Mouse (Mus musculus) liver, postnatal 0 days (tissue): ENCODE data around the gene Pde6b. TPM values are rescaled to one million over a fixed set of nuclear protein-coding genes. Genes with fewer than 3 reads are reported as not detected.

Experiments
- ATAC-seq: fragments of 200-750 bp; cut with Nextera tagmentation; 2 replicates; pipeline ENCODE4 v1.8.0; 2017; ENCODE audit warnings: mild to moderate bottlenecking, moderate library complexity
- DNase-seq: peaks from one replicate; pipeline ENCODE4 v3.0.0-alpha.2; 2016
- H3K27ac ChIP-seq: fragments of 300-500 bp; sonication (generic); 2 replicates; pipeline ENCODE4 v1.5.1; 2014; ENCODE audit warnings: antibody characterized with exemption, moderate library complexity, mild to moderate bottlenecking, low read depth
- H3K27me3 ChIP-seq: fragments of 300-500 bp; sonication (generic); 2 replicates; pipeline ENCODE4 v1.6.1; 2014; ENCODE audit warnings: low read length, control low read depth, mixed read lengths; ENCODE audit not compliant: insufficient read depth
- H3K36me3 ChIP-seq: fragments of 300-500 bp; sonication (generic); replicated peaks from 2 replicates; pipeline ENCODE4 v1.6.1; 2014; ENCODE audit warnings: mild to moderate bottlenecking, control low read depth, low read length, moderate library complexity, mixed read lengths; ENCODE audit not compliant: insufficient read depth
- H3K4me1 ChIP-seq: fragments of 300-500 bp; sonication (generic); 2 replicates; pipeline ENCODE4 v1.6.1; 2014; ENCODE audit warnings: antibody characterized with exemption, mild to moderate bottlenecking, control low read depth; ENCODE audit not compliant: insufficient read depth
- H3K4me2 ChIP-seq: fragments of 300-500 bp; sonication (generic); 2 replicates; pipeline ENCODE4 v1.6.1; 2014; ENCODE audit warnings: low read depth, mild to moderate bottlenecking, low read length, moderate library complexity, mixed read lengths
- H3K4me3 ChIP-seq: fragments of 300-500 bp; sonication (generic); 2 replicates; pipeline ENCODE4 v1.5.1; 2014; ENCODE audit warnings: low read depth, low read length
- H3K9ac ChIP-seq: fragments of 300-500 bp; sonication (generic); replicated peaks from 2 replicates; pipeline ENCODE4 v1.6.1; 2014; ENCODE audit warnings: mild to moderate bottlenecking, moderate library complexity
- H3K9me3 ChIP-seq: fragments of 300-500 bp; sonication (generic); 2 replicates; pipeline ENCODE4 v1.6.1; 2016; ENCODE audit warnings: mild to moderate bottlenecking, control low read depth, low read length, mixed read lengths
- CTCF ChIP-seq: sonication (generic); IDR thresholded peaks from 2 replicates; pipeline ENCODE4 v1.5.1; 2016; ENCODE audit warnings: antibody characterized with exemption, low read depth
- EP300 ChIP-seq: IDR thresholded peaks from 2 replicates; pipeline ENCODE4 v1.6.1; 2016; ENCODE audit warnings: antibody characterized with exemption, low read depth, mild to moderate bottlenecking
- WGBS: fragments of 180-500 bp; shearing (Covaris S2); extraction: QIAGEN DNeasy Blood & Tissue Kit; methylation state at CpG from one replicate; pipeline ENCODE4 v1.1.7; 2014; ENCODE audit not compliant: insufficient replicate concordance; 5-methylcytosine and 5-hydroxymethylcytosine counted together
- polyA plus RNA-seq: library from polyadenylated mRNA; unstranded; fragments of >200 nt; fragmentation: Nextera tagmentation; extraction: Ambion mirVana; gene quantifications from 2 replicates; pipeline ENCODE4 v1.2.1, GENCODE M21; 2015

The Pde6b gene
- polyA plus RNA-seq, 1 experiment from 2014 or later: 0.15 TPM

DNA sequence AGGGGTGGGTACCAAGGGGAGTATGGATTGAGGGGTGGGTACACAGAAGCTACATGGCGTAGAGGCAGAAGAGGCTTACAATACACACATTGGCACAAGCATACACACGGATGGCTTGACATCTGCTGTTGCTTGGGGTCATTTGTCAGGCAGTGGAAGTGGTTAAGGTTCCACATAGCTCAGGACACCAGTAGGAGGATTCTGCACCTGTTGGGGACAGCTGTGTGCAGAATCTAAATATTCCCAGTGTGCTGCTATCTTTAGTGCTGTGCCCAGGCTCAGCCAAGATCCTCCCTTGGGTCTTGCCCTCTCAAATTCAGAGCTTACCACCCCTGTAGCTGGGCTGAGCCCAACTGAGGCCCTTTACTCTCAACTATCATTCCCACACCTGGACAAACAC, 47.9 kb downstream of the Pde6b start:
- Histone ChIP-seq H3K27me3 (no peaks in the 10 kb centered on the region), H3K9ac (no peak overlapping the region), H3K9me3 (no peaks in the 10 kb centered on the region), H3K4me3 (no peak overlapping the region), H3K4me2 (no peak overlapping the region), H3K4me1 (peaks cover 15% of the 10 kb centered on the region), H3K27ac (no peak overlapping the region), H3K36me3 (peaks cover 11% of the 10 kb centered on the region)
- DNase-seq: no peak
- 66% methylated on average over 2 of the region's 2 CpGs for WGBS
- TF ChIP-seq EP300 (no peak), CTCF (no peak)
- ATAC-seq: no peak

DNA sequence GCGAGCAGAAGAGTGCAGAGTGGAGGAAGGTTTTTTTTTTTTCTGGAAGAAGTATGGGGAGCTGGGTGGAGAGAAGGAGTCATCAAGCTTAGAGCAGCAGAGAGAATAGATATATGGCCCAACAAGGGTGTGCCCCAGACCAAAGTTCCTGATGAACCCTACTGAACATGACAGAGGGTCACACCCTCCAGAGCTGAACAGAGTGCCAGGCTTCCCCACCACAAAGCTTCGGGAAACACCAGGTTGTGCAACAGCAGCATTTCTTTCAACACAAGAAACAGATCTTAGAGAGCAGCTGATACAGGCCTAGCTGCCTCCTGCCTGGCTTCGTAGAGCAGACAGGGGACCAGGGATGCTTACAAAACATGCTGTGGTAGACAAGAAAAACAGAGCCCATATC, 58.8 kb downstream of the Pde6b start:
- ATAC-seq (peak; percentile 14; the same call in 1 of the 2 replicates), DNase-seq (no peak)
- Histone ChIP-seq H3K4me3 (no peak overlapping the region), H3K4me1 (peaks cover 12% of the 10 kb centered on the region), H3K9me3 (no peaks in the 10 kb centered on the region), H3K27ac (no peak overlapping the region), H3K36me3 (no peaks in the 10 kb centered on the region), H3K4me2 (no peak overlapping the region), H3K27me3 (no peaks in the 10 kb centered on the region), H3K9ac (no peak overlapping the region)
- TF ChIP-seq CTCF (no peak), EP300 (no peak)
- 53% methylated on average over 3 of the region's 3 CpGs for WGBS

DNA sequence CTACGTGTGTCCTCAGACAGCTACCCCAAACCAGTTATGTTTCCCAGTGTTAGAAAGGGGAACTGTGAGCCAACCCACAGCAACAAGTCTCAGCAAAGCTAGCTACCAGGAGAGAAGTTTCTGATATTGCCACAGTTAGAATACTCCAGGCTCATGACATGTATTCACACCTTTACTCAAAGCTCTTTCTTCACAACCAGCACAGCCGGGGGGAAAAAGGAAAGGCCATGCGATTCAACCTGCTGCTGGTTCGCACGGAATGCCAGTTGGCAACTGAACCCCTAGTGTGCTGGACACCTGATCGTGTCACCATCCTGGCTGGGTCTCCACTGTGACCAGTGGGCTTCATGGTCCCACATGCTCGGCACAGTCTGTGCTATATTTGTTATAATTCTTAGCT, 59.7 kb downstream of the Pde6b start:
- Histone ChIP-seq H3K27ac (no peak overlapping the region), H3K9ac (peak overlapping the region; percentile 36; the same call in 1 of the 2 replicates), H3K4me1 (peaks cover 20% of the 10 kb centered on the region), H3K4me3 (peak overlapping the region; percentile 42; the same call in 1 of the 2 replicates), H3K9me3 (no peaks in the 10 kb centered on the region), H3K27me3 (no peaks in the 10 kb centered on the region), H3K4me2 (peak overlapping the region; percentile 78; the same call in 1 of the 2 replicates), H3K36me3 (no peaks in the 10 kb centered on the region)
- TF ChIP-seq CTCF: no peak
- DNase-seq: no peak
- ATAC-seq: no peak
- 72% methylated on average over 7 of the region's 7 CpGs for WGBS

DNA sequence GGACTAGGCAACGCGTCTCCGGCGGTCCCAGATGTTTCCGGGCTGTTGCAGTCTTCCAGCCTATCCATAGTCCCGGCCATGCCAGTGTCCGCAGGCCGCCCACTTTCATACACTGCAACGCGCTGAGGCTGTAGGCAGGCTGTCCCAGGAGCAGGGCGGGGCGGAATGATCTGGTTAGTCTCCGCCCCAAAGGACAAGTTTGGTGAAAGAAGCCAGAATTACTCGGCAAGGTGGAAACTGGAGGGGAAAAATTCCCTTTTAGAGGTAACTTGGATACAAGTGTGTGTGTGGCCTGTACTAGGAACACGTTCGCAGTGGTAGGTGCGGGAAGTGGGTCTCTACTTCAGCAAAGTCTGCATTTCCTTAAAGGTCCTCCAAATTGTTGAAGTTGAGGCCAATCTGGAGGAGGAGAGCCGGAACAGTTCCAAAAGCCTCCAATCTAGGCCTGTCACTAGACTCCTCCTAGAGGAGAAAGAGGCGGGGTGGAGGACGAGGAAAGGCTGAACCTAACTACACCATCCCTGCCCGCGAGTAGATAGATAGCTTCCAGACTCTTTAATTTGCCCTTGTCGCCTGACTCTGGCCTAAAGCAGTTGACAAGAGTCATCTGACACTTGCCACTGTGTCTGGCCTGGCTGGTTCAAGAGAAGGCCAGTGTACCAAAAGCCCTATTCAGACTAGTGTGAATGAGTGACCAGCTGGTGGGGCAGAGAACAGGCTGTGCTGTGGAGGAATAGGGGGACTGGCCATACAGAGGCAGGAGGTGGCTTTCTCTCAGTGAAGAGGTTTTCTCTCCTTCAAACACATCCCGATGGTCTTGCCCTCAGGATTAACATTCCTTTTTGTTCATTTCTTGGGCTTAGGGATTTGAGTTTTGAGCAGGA, 60.8 kb downstream of the Pde6b start, which contains the start of gene Mfsd7a:
TSS of gene Mfsd7a (minus strand) at position 107 of the 884 bp plus-strand sequence.
- Histone ChIP-seq H3K4me1 (peaks cover 21% of the 10 kb centered on the region), H3K4me3 (peak within 1 kb of the TSS; percentile 42), H3K36me3 (no peaks in the 10 kb centered on the region), H3K27ac (peak within 1 kb of the TSS; percentile 59), H3K4me2 (peak within 1 kb of the TSS; percentile 78), H3K9ac (peak within 1 kb of the TSS; percentile 36), H3K9me3 (no peaks in the 10 kb centered on the region), H3K27me3 (no peaks in the 10 kb centered on the region)
- no peak for TF ChIP-seq CTCF
- no peak for TF ChIP-seq EP300
- ATAC-seq (peak; percentile 87), DNase-seq (peak; percentile 78)
- 15% methylated on average over 24 of the region's 24 CpGs for WGBS

DNA sequence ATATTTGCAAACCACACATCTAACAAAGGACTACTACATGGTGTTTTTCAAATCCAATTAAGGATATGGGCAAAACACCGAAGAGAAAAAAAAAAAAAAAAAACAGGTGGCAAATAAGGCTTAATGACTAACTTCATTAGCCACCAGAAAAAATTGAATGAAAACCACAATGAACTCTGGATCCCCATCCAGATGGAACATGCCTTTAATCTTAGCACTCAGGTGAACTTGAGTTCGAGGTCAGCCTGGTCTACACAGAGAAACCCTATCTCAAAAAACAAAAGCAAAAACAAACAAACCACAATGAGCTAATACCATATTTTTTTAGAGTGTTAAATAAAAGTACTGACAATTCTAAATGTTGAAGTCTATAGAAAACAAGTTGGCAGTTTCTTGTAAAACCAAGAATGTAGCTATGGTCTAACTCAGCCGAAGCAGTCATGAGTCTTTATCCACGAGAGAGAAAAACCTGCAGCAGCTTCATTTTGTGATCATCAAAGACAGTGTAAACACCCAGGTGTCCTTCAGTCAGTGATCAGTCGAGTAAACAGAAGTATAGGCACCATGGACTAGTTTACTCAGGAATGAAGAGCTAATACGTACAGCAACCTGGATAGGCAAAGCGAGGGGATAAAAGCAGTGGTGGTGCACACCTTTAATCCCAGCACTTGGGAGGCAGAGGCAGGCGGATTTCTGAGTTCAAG, 62.8 kb downstream of the Pde6b start:
- H3K4me1 ChIP-seq: peaks cover 21% of the 10 kb centered on the region
- H3K4me2 ChIP-seq: no peak overlapping the region
- peak overlapping the region; percentile 49 for H3K27ac ChIP-seq
- H3K36me3 ChIP-seq: no peaks in the 10 kb centered on the region
- H3K4me3 ChIP-seq: no peak overlapping the region
- no peaks in the 10 kb centered on the region for H3K9me3 ChIP-seq
- TF ChIP-seq EP300 (no peak), CTCF (no peak)
- H3K9ac ChIP-seq: no peak overlapping the region
- no peaks in the 10 kb centered on the region for H3K27me3 ChIP-seq
- 69% methylated on average over 8 of the region's 8 CpGs for WGBS
- no peak for DNase-seq
- no peak for ATAC-seq

DNA sequence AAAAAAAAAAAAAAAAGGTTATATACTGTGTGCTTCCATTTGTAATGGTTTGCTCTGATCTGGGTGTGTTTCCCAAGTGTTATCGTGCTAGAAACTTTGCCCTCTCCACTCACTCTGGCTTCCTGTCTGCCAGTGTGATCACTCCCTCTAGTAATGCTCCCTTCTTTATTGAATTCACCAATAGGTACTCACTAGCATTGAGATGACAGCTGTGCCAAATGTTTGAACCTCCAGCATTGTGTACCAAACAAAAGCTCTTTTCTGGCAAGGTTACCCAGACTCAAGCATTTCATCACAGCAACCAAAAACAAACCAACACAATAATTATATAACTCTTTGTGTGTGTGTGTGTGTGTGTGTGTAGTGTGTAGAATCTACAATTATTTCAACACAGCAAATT, 63.4 kb downstream of the Pde6b start:
- 62% methylated on average over 1 of the region's 1 CpGs for WGBS
- H3K27ac ChIP-seq: peak overlapping the region; percentile 49
- no peak for DNase-seq
- H3K4me2 ChIP-seq: no peak overlapping the region
- H3K9ac ChIP-seq: no peak overlapping the region
- peaks cover 21% of the 10 kb centered on the region for H3K4me1 ChIP-seq
- no peaks in the 10 kb centered on the region for H3K9me3 ChIP-seq
- H3K36me3 ChIP-seq: no peaks in the 10 kb centered on the region
- ATAC-seq: peak; percentile 10; the same call in 1 of the 2 replicates
- H3K27me3 ChIP-seq: no peaks in the 10 kb centered on the region
- TF ChIP-seq CTCF (no peak), EP300 (no peak)
- no peak overlapping the region for H3K4me3 ChIP-seq
